Comparison of ENCODE assay signal across 10 mouse cellular contexts in the genomic region with DNA sequence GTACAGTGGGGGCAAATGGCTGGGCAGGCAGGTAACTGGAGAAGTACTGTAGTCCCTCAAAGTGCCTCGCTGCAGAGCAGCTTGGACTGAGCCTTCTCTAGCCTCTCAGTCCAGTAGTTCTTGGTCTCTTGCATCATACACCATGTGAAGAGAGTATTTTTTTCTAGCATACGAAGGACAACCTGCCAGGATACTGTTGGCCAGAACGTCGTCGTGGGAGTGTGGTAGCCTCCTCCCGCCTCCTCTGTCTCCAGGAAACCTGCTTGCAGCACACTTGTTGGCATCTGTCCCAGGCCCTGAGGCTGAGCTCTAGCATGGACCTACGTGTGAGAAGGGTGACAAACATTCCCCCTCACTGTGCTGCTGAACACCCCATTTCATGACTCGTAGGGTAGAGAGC. TPM values are rescaled to one million over a fixed set of nuclear protein-coding genes. Genes with fewer than 3 reads are reported as not detected.
DNase-seq lines count a peak whose midpoint lies in the region; ATAC-seq and TF ChIP-seq lines count a peak whose summit lies in the region.
"Had no signal": no experiment of that assay in that cellular context is flagged by ENCODE, and none has a peak within 500 bp of the region (broad histone marks: within the 10 kb centered on the region; RNA-seq: fewer than 3 reads in every experiment).

No protein-coding gene starts in this region.

- 46% methylated on average over 8 of the region's 8 CpGs for whole genome bisulfite sequencing in liver, postnatal 0 days (ENCODE audit: insufficient replicate concordance)
- 76% methylated on average over 8 of the region's 8 CpGs for WGBS in liver, embryonic 11.5 days
- 34% methylated on average over 8 of the region's 8 CpGs for WGBS in intestine, postnatal 0 days
- 21% methylated on average over 8 of the region's 8 CpGs for WGBS in lung, postnatal 0 days

- TF ChIP-seq CTCF in liver, postnatal 0 days (IDR thresholded peaks at IDR 0.05; ENCODE audit: low read depth) = no peak
- TF ChIP-seq CTCF in intestine, postnatal 0 days (IDR thresholded peaks at IDR 0.05; ENCODE audit: low read depth) = no peak
- TF ChIP-seq CTCF in lung, postnatal 0 days (IDR thresholded peaks at IDR 0.05) = no peak

- H3K4me2 ChIP-seq in liver, postnatal 0 days (ENCODE audit: low read depth, low read length) = no peak overlapping the region
- no peak overlapping the region for H3K4me2 ChIP-seq in liver, embryonic 11.5 days
- no peak overlapping the region for H3K4me2 ChIP-seq in intestine, postnatal 0 days (replicated peaks; ENCODE audit: low read depth)
- no peak overlapping the region for H3K4me2 ChIP-seq in lung, postnatal 0 days (replicated peaks; ENCODE audit: low read depth, low read length)
- H3K4me2 ChIP-seq: limb, embryonic 13.5 days had no signal

- H3K27me3 ChIP-seq in liver, postnatal 0 days (ENCODE audit: insufficient read depth, low read length) = no peaks in the 10 kb centered on the region
- no peaks in the 10 kb centered on the region for H3K27me3 ChIP-seq in liver, embryonic 11.5 days (replicated peaks; ENCODE audit: control insufficient read depth, insufficient read depth, low read length)
- H3K27me3 ChIP-seq in intestine, postnatal 0 days (replicated peaks; ENCODE audit: control insufficient read depth, insufficient read depth, low read length) = no peaks in the 10 kb centered on the region
- H3K27me3 ChIP-seq in lung, postnatal 0 days (replicated peaks; ENCODE audit: insufficient read depth, low read length) = no peaks in the 10 kb centered on the region
- H3K27me3 ChIP-seq: CH12.LX; limb, embryonic 13.5 days had no signal

- peaks cover 14% of the 10 kb centered on the region for H3K4me1 ChIP-seq in liver, postnatal 0 days (ENCODE audit: insufficient read depth)
- H3K4me1 ChIP-seq in liver, embryonic 11.5 days (replicated peaks; ENCODE audit: control insufficient read depth, insufficient read depth, low read length) = 0 out of 2 replicates have a peak, but pooled peaks cover 4% of the 10 kb centered on the region
- H3K4me1 ChIP-seq in intestine, postnatal 0 days (replicated peaks; ENCODE audit: control insufficient read depth, insufficient read depth, low read length) = 0 out of 2 replicates have a peak, but pooled peaks cover 2% of the 10 kb centered on the region
- 0 out of 2 replicates have a peak, but pooled peaks cover 5% of the 10 kb centered on the region for H3K4me1 ChIP-seq in lung, postnatal 0 days (ENCODE audit: insufficient read depth, low read depth, low read length)

- H3K9me3 ChIP-seq in liver, postnatal 0 days (ENCODE audit: low read length) = no peaks in the 10 kb centered on the region
- no peaks in the 10 kb centered on the region for H3K9me3 ChIP-seq in liver, embryonic 11.5 days (ENCODE audit: control insufficient read depth, low read length)
- H3K9me3 ChIP-seq in intestine, postnatal 0 days (ENCODE audit: control insufficient read depth) = no peaks in the 10 kb centered on the region
- no peaks in the 10 kb centered on the region for H3K9me3 ChIP-seq in lung, postnatal 0 days (ENCODE audit: low read length)
- H3K9me3 ChIP-seq: limb, embryonic 13.5 days had no signal

- no peak overlapping the region for H3K9ac ChIP-seq in liver, postnatal 0 days (replicated peaks)
- no peak overlapping the region for H3K9ac ChIP-seq in liver, embryonic 11.5 days (ENCODE audit: low read depth, low read length)
- H3K9ac ChIP-seq in intestine, postnatal 0 days (ENCODE audit: low read depth, low read length) = no peak overlapping the region
- H3K9ac ChIP-seq in lung, postnatal 0 days (replicated peaks; ENCODE audit: low read depth) = no peak overlapping the region
- H3K9ac ChIP-seq: limb, embryonic 13.5 days had no signal

- peak; percentile 47 for DNase-seq in cerebellum, adult 9-11 months
- DNase-seq in cerebellum, adult 8-10 months = no peak
- DNase-seq in liver, postnatal 0 days = peak; percentile 23
- no peak for DNase-seq in liver, embryonic 11.5 days (ENCODE audit: low spot score)
- DNase-seq in lung, postnatal 0 days (ENCODE audit: low spot score) = peak; percentile 94
- DNase-seq in embryo, embryonic 9.5 days (ENCODE audit: extremely low spot score) = no peak

- no peak for ATAC-seq in liver, postnatal 0 days
- ATAC-seq in liver, embryonic 11.5 days (replicated peaks; ENCODE audit: low FRiP score) = no peak
- no peak for ATAC-seq in intestine, postnatal 0 days
- ATAC-seq in lung, postnatal 0 days = peak; percentile 88
- no peak for ATAC-seq in inflammation-experienced regulatory T-cells, adult 6 months

- H3K4me3 ChIP-seq in liver, postnatal 0 days (ENCODE audit: low read depth, low read length) = no peak overlapping the region
- H3K4me3 ChIP-seq in liver, embryonic 11.5 days (ENCODE audit: low read depth, low read length) = no peak overlapping the region
- H3K4me3 ChIP-seq in intestine, postnatal 0 days (ENCODE audit: low read depth, low read length) = no peak overlapping the region
- no peak overlapping the region for H3K4me3 ChIP-seq in lung, postnatal 0 days (ENCODE audit: low read depth, low read length)
- H3K4me3 ChIP-seq: limb, embryonic 13.5 days had no signal

- H3K36me3 ChIP-seq in liver, postnatal 0 days (replicated peaks; ENCODE audit: insufficient read depth, low read length) = 0 out of 2 replicates have a peak, but pooled peaks cover 3% of the 10 kb centered on the region
- 0 out of 2 replicates have a peak, but pooled peaks cover 6% of the 10 kb centered on the region for H3K36me3 ChIP-seq in liver, embryonic 11.5 days (ENCODE audit: control insufficient read depth, insufficient read depth, low read length)
- H3K36me3 ChIP-seq in intestine, postnatal 0 days (ENCODE audit: control insufficient read depth, insufficient read depth) = peaks cover 17% of the 10 kb centered on the region
- no peaks in the 10 kb centered on the region for H3K36me3 ChIP-seq in lung, postnatal 0 days (ENCODE audit: insufficient read depth, low read length)

- TF ChIP-seq EP300 in liver, postnatal 0 days (IDR thresholded peaks at IDR 0.05; ENCODE audit: low read depth) = no peak
- TF ChIP-seq EP300 in lung, postnatal 0 days (IDR thresholded peaks at IDR 0.05) = no peak

- no peak overlapping the region for H3K27ac ChIP-seq in liver, postnatal 0 days (ENCODE audit: low read depth)
- no peak overlapping the region for H3K27ac ChIP-seq in liver, embryonic 11.5 days (ENCODE audit: low read depth, low read length)
- peak overlapping the region; percentile 35 for H3K27ac ChIP-seq in intestine, postnatal 0 days (ENCODE audit: low read depth, low read length)
- H3K27ac ChIP-seq in lung, postnatal 0 days (ENCODE audit: low read length) = peak overlapping the region; percentile 47
- H3K27ac ChIP-seq: limb, embryonic 13.5 days had no signal

RNA-seq across cellular contexts. Expression of gene Hdhd3, which starts 6.5 kb away (rescaled TPM):
- polyA plus RNA-seq in liver, postnatal 0 days (2015; fragmentation: Nextera tagmentation; extraction: Ambion mirVana) = 19.7 and 20.3 TPM in 2 replicates
- 10.1 and 10.9 TPM in 2 replicates for polyA plus RNA-seq in liver, embryonic 11.5 days (2014; fragmentation: Nextera tagmentation; extraction: Ambion mirVana)
- polyA plus RNA-seq in intestine, postnatal 0 days (2015; fragmentation: Nextera tagmentation; extraction: Ambion mirVana) = 125 and 145 TPM in 2 replicates
- polyA plus RNA-seq in lung, postnatal 0 days (2015; fragmentation: Nextera tagmentation; extraction: Ambion mirVana) = 15.0 and 18.3 TPM in 2 replicates
- polyA plus RNA-seq in inflammation-experienced regulatory T-cells, adult 6 months (2017; shearing (Covaris generic)) = 1 to 10 TPM; 1.6 to 2.0 (median 1.8) TPM

RNA-seq across cellular contexts. Expression of gene Bspry, which starts 17.0 kb away (rescaled TPM):
- polyA plus RNA-seq in liver, postnatal 0 days (2015; fragmentation: Nextera tagmentation; extraction: Ambion mirVana) = 0.18 and 0.26 TPM in 2 replicates
- 0.48 and 0.99 TPM in 2 replicates for polyA plus RNA-seq in liver, embryonic 11.5 days (2014; fragmentation: Nextera tagmentation; extraction: Ambion mirVana)
- polyA plus RNA-seq in intestine, postnatal 0 days (2015; fragmentation: Nextera tagmentation; extraction: Ambion mirVana) = 14.7 and 20.5 TPM in 2 replicates
- 26.8 and 33.0 TPM in 2 replicates for polyA plus RNA-seq in lung, postnatal 0 days (2015; fragmentation: Nextera tagmentation; extraction: Ambion mirVana)
- 1 to 10 TPM; 1.3 to 3.2 (median 1.9) TPM for polyA plus RNA-seq in inflammation-experienced regulatory T-cells, adult 6 months (2017; shearing (Covaris generic))

RNA-seq across cellular contexts. Expression of gene Alad, which starts 22.9 kb away (rescaled TPM):
- polyA plus RNA-seq in liver, postnatal 0 days (2015; fragmentation: Nextera tagmentation; extraction: Ambion mirVana) = 295 and 303 TPM in 2 replicates
- 468 and 489 TPM in 2 replicates for polyA plus RNA-seq in liver, embryonic 11.5 days (2014; fragmentation: Nextera tagmentation; extraction: Ambion mirVana)
- polyA plus RNA-seq in intestine, postnatal 0 days (2015; fragmentation: Nextera tagmentation; extraction: Ambion mirVana) = 156 and 168 TPM in 2 replicates
- 110 and 111 TPM in 2 replicates for polyA plus RNA-seq in lung, postnatal 0 days (2015; fragmentation: Nextera tagmentation; extraction: Ambion mirVana)
- polyA plus RNA-seq in inflammation-experienced regulatory T-cells, adult 6 months (2017; shearing (Covaris generic)) = 10 to 100 TPM; 75.5 to 92.5 (median 76.8) TPM

RNA-seq across cellular contexts. Expression of gene Wdr31, which starts 26.1 kb away (rescaled TPM):
- polyA plus RNA-seq in liver, postnatal 0 days (2015; fragmentation: Nextera tagmentation; extraction: Ambion mirVana) = 0.34 and 1.00 TPM in 2 replicates
- 5.2 and 5.3 TPM in 2 replicates for polyA plus RNA-seq in liver, embryonic 11.5 days (2014; fragmentation: Nextera tagmentation; extraction: Ambion mirVana)
- 1.6 and 1.8 TPM in 2 replicates for polyA plus RNA-seq in intestine, postnatal 0 days (2015; fragmentation: Nextera tagmentation; extraction: Ambion mirVana)
- 5.2 and 6.1 TPM in 2 replicates for polyA plus RNA-seq in lung, postnatal 0 days (2015; fragmentation: Nextera tagmentation; extraction: Ambion mirVana)
- under 1 TPM in 2 of 3 experiments, not detected in 1; 0.38 to 0.99 TPM for polyA plus RNA-seq in inflammation-experienced regulatory T-cells, adult 6 months (2017; shearing (Covaris generic))

RNA-seq across cellular contexts. Expression of gene Pole3, which starts 28.1 kb away (rescaled TPM):
- 26.4 and 29.2 TPM in 2 replicates for polyA plus RNA-seq in liver, postnatal 0 days (2015; fragmentation: Nextera tagmentation; extraction: Ambion mirVana)
- polyA plus RNA-seq in liver, embryonic 11.5 days (2014; fragmentation: Nextera tagmentation; extraction: Ambion mirVana) = 102 and 106 TPM in 2 replicates
- polyA plus RNA-seq in intestine, postnatal 0 days (2015; fragmentation: Nextera tagmentation; extraction: Ambion mirVana) = 38.0 TPM in 2 replicates
- 32.8 and 35.6 TPM in 2 replicates for polyA plus RNA-seq in lung, postnatal 0 days (2015; fragmentation: Nextera tagmentation; extraction: Ambion mirVana)
- polyA plus RNA-seq in inflammation-experienced regulatory T-cells, adult 6 months (2017; shearing (Covaris generic)) = 10 to 100 TPM; 28.8 to 36.2 (median 36.2) TPM

Comparison
In these comparisons a context has a peak if more than half of its experiments do, and no peak if none do; other contexts are left out.
1. DNase-seq: peak in cerebellum, adult 9-11 months (single experiment), liver, postnatal 0 days (single experiment) and lung, postnatal 0 days (single experiment); none in cerebellum, adult 8-10 months (single experiment), liver, embryonic 11.5 days (single experiment) and embryo, embryonic 9.5 days (single experiment).
2. H3K27ac ChIP-seq: peak in intestine, postnatal 0 days (single experiment) and lung, postnatal 0 days (single experiment); none in liver, postnatal 0 days (single experiment) and liver, embryonic 11.5 days (single experiment).